Mouse (Mus musculus) regulatory T cell (primary cell): ENCODE measurements around the gene Gcg.

Experiments
- in situ Hi-C: fragments of 300-600 bp; cut with MboI, MseI; formaldehyde crosslinking; loops from one replicate; pipeline ENCODE4 v1.15.1; 2025; ENCODE audit warnings: high pct_unique_total_duplicates

The Gcg gene

GRCm38 (mm10) chr2:62460815-62461450, 22.5 kb downstream of the Gcg start:
- in situ Hi-C loops: loop anchor here (25.0 kb wide), 3 partner anchors 474 to 1476 kb away; partner anchors contain the start of gene Tbr1

DNA sequence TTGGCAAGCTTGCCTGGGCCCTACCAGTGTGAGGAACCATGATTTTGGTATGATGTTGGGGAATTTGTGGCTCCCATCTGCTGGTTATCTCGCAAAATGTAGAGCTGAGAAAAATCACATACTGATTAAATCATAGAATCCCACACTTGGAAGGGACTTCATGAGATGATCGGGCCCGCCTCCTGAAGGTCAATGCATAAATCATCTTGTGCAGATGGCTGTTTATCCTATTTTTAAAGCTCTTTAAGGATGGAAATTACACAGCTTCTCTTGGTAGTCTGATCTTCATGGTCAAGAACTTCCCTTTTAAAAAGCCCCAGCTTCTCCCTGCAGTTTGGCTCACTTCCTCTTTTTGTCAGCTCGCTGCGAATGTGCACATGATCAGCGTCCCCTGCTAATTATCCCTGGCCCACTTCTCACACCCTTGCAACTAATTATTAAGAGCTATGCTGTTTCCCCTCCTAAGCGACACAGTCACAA, 23.2 kb downstream of the Gcg start:
- in situ Hi-C loops: loop anchor here (25.0 kb wide), 3 partner anchors 473 to 1477 kb away; partner anchors contain the start of gene Tbr1

GRCm38 (mm10) chr2:62459241-62460174, 23.9 kb downstream of the Gcg start:
- in situ Hi-C loops: loop anchor here (5.0 to 25.0 kb wide), 4 partner anchors 122 to 1478 kb away; partner anchors contain the start of gene Tbr1

DNA sequence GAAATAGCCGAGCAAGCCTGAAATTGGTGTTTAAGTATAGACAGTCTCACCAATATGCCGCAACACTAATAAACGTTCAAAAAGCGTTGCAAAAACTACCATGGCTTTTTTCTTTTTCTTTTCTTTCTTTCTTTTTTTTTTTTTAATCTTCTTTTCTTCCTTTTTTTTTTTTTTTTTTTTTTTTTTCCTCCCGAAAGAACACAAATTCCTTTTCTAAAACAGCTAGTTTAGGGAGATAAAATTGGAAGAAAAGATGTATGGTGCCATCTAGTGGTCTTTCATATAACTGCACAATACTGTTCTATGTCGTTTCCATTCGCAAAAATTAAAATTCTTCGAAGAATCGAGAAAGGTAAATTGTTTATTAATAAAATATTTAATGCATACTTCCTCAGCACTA, 25.4 kb downstream of the Gcg start:
- in situ Hi-C loops: loop anchor here (5.0 to 25.0 kb wide), 4 partner anchors 121 to 1479 kb away; partner anchors contain the start of gene Tbr1

DNA sequence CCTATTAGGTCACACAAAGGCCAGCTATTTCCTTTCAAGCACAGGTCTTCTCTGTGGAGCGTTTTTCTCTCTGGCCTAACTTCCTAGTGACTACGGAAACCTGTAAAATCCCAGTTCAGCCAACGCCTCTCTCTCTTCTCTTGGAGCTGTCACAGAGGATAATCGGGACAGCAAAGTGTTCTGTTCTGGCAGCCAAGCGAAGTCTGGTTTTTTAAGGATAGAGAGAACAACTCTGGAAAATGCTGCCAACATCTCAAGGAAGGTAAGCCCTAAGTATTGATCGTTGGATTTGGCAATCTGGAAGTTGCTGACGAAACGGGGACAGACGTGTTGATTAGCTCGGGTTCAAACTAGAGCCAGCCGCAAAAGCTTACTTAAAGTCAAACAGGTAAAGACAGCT, 28.5 kb downstream of the Gcg start:
- in situ Hi-C loops: loop anchor here (5.0 to 25.0 kb wide), 4 partner anchors 118 to 1482 kb away; partner anchors contain the start of gene Tbr1

- in situ Hi-C loops: loop anchor here (25.0 kb wide), 3 partner anchors 467 to 1483 kb away; partner anchors contain the start of gene Tbr1
Measured at GRCm38 (mm10) chr2:62454033-62454432, 29.4 kb downstream of the Gcg start.

DNA sequence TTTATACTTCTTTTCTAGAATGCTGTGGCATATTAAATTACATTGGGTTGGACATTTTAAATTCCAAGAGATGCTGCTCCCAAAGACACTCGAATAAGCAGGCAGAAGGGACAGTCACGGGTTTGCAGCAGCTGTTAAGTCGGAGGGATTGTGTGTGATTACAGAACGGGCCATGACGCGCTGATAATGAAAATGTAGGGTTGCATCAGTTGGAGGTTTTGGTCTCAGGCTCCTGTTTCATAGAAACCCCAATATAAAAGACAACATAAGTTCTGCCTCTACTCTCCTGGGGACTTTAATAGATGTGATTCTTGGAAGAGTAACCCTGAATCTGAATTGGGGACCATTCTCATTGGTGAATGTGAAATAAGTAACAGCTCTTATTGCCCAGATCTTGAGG, 33.1 kb downstream of the Gcg start:
- in situ Hi-C loops: loop anchor here (25.0 kb wide), 3 partner anchors 463 to 1487 kb away; partner anchors contain the start of gene Tbr1

- in situ Hi-C loops: loop anchor here (25.0 kb wide), 3 partner anchors 463 to 1487 kb away; partner anchors contain the start of gene Tbr1
Measured at GRCm38 (mm10) chr2:62449692-62450346, 33.6 kb downstream of the Gcg start.

GRCm38 (mm10) chr2:62440802-62441544, 42.5 kb downstream of the Gcg start:
- in situ Hi-C loops: no loop called here

DNA sequence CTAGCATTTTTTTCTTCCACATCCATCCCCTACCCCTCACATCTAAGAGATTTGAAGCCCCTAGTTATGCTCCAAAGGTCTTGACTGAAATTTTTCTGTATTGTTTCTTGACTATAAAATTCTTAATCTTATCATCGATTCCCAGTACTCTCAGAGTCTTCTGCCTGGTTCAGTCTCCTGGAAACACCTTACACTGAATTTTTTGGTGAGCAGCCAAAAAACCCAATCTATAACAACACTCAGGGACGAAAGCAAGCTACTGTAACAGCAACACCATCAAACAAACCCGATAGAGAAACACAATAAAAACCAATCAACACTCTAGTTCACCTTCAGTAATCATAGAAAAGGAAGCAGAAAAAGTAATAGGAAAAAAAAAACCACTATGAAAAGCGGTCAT, 43.4 kb downstream of the Gcg start:
- in situ Hi-C loops: no loop called here

DNA sequence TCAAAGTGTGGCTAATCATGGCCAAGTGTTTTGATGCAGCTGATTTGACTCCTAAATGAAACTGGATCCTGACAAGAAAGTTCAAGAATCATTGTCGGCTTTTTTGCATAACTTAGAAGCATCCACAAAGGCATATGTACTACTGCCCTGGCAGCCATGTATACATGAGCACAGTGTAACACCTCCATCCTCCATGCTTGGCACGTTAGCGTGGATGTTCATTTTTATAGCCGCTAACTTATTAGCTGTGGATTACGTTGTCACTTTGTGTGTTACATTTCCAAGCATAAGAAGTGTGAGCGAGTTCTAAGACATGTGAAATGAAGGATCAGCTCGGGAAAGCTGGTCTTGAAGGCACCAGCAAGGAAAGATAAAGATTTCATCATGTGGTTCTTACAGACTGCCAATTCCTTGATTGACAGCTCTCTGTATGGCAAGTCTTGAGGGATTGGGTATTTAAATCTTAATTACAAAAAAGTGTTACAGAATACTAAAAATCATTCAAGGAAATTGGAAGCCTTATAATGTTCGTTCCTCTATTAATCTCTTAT, 52.1 kb downstream of the Gcg start:
- in situ Hi-C loops: no loop called here

DNA sequence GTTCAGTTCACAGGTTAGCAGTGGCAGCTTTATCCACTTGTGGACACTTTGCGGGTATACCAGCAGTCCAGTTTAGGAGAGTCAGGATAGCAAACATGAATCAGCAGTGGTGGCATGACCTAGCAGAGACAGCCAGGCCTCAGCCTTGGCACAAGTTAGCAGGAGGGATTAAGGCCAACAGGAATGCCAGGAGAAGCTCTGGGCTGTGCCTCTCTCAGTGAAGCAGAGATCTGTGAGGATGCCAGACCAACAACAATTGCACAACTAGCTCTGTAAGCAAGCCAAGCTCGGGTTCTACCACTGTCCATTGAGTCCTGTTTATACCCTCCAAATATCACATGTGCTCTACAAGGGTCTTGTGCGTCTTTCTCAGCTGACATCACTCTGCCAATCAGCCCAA, 57.5 kb downstream of the Gcg start:
- in situ Hi-C loops: no loop called here
